Mouse (Mus musculus) kidney, adult 2 months (tissue): ENCODE results near the gene Tango6.
"Not testable (repeated sequence)": the region's sequence is repeated elsewhere in the genome, so short reads cannot be mapped to it uniquely, and the experiment has no call there.

Source experiments
- CTCF ChIP-seq: fragments of 200-500 bp; conservative IDR thresholded peaks from 2 replicates; pipeline ENCODE4 v1.5.1; 2011; ENCODE audit warnings: low read depth, mild to moderate bottlenecking, control low read depth, low read length, moderate library complexity, mixed read lengths; ENCODE audit not compliant: insufficient read depth, insufficient read length
- POLR2A ChIP-seq: fragments of 200-500 bp; IDR thresholded peaks from one replicate; pipeline ENCODE4 v1.6.1; 2011; ENCODE audit warnings: low read depth, low read length, control low read depth

GRCm38 (mm10) chr8:106884826-106885400 is 202.0 kb downstream of the Tango6 start:
- TF ChIP-seq POLR2A, CTCF: not testable (repeated sequence)
